Mouse (Mus musculus) layer of hippocampus, adult 9-10 months (tissue): ENCODE data around the gene Sez6l.
A peak's percentile ranks its signal among the peaks of the same experiment; 100 is the strongest.

Experiments used
- DNase-seq: peaks from one replicate; pipeline ENCODE4 v3.0.0; 2022; ENCODE audit warnings: low spot score

Gene Sez6l

DNA sequence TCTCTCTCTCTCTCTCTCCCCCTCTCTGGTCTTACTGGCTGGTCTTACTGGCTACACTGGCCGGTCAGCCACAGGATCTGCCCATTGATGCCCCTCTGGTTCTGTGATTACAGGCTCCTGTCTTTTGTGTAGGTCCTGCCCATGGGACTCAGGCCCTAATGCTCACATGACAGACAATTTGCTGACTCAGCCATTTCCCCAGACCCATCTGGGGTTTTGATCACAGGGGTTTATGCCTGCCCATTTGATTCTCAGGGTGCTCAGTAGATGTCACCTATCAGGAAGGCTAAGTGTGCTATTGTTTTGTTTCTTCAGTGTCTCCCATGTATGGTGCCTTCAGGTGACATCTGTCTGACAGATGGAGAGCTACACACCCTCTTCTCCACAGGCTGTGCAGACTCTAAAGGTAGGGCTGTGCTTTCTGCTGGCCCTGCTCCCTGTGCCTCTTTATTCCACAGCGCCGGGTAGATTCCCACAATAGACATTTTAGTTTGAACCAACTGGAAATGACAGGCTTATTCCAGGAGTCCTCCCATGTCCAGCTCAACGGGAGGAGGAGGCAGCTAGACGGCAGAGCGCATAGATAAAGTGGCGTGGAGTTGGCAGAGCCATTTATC is 80.1 kb downstream of the Sez6l start:
- DNase-seq = no peak

DNA sequence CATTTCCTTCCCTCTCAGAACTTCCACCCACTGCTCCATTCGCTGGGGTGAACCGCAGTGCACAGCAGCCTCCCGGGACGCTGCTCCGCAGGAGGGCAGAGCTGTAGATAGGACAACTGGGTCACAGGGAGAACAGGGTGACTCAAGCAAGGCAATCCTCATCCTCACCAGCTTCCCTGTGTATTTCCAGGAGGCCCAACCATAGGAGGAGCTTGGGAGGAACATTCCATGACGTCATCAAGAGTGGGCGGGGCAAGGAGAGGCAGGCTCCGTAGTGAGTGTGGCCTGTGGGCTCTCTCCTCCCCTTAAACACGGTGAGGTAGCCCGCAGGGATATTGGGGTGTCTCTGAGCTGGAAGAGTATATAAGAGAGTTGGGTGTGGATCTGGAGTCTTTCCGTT is 83.5 kb downstream of the Sez6l start:
- DNase-seq = no peak

DNA sequence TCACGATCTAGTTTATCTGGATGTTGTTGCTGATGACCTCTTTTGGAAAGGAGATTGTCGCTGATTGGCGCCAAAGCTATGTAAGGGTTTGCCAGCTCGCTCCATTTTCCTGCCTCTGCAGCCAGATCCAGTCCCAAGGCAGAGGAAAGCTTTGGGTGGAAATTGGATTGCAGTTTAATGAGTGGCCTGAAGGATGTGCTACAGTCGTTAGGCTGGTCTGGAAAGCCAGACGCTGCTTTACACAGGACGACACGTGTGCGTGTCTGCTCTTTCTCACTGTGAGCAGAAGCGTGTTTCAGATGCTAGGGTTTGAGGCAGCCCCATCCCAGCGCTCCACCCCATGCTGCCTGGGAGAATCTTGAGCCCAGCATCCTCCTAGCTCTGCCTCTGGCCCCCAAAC is 85.5 kb downstream of the Sez6l start:
- no peak for DNase-seq

DNA sequence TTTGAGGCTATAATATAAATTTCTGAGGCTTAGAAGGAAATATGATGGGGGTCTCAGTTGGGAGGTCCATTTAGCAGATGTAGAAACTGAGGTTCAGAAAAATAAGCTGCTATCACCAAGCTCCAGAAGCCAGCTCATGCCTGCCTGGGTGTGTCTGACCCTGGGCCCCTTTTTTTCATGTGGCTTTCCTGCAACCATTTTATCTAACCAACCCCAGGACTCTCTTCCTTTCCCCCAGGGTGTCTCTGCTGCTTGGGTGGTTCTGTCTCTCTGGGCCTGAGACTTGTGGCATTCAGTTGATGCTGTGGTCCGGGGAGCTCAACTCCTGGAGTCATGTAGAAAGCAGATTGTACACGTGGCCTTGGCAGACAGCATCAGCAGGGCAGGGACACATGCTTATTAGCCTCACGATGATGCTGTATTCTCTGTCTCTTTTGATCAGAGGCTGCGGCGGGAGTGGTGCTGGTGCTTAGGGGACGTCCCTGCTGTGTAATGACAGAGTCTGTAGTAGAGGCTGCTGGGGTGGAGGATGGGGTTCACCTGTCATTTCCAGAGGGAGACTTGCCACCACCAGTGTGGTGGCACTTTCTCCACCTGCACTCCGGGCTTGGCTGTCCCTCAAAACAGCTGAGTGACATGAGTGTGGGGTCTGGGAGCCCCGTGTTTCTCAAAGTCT is 88.7 kb downstream of the Sez6l start:
- DNase-seq = no peak

DNA sequence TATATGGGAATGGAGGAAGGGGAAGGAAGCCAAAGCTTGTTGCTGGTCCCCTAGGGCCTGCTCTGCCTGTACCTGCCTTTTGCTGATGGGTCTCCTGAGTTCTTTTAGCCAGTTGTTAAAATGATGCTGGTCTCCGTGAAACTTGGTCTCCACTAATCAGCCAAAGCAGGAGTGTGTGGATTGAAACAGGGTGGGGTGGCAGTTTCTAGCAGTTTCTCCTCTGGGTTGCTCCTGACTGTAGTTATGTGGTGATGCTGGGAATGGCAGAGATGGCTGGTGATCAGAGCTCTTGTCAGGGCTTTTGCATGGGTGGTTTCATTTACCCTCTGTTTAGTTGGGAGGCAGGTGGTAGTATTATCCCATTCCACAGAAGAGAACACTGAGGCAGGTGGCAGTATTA is 89.5 kb downstream of the Sez6l start:
- no peak for DNase-seq

DNA sequence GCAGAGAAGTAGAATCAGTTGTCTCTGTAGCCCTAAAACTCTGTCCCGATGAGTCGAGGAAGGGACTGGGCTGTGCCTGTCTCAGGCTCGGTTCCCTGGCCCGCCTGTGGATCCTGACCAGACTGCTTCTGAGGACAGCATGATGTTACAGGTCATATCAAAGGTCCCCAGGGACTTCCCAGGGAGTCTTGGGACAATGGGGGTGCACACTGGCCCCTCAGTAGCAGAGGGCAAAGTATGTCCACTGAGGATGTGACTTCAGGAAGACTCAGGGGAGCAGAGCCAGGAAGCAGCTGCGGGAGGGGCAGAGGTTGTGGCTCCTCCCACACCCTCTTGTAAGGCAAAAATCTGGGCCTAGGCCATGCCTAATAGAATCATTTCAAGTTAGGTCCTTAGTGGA is 90.6 kb downstream of the Sez6l start:
- DNase-seq = no peak

DNA sequence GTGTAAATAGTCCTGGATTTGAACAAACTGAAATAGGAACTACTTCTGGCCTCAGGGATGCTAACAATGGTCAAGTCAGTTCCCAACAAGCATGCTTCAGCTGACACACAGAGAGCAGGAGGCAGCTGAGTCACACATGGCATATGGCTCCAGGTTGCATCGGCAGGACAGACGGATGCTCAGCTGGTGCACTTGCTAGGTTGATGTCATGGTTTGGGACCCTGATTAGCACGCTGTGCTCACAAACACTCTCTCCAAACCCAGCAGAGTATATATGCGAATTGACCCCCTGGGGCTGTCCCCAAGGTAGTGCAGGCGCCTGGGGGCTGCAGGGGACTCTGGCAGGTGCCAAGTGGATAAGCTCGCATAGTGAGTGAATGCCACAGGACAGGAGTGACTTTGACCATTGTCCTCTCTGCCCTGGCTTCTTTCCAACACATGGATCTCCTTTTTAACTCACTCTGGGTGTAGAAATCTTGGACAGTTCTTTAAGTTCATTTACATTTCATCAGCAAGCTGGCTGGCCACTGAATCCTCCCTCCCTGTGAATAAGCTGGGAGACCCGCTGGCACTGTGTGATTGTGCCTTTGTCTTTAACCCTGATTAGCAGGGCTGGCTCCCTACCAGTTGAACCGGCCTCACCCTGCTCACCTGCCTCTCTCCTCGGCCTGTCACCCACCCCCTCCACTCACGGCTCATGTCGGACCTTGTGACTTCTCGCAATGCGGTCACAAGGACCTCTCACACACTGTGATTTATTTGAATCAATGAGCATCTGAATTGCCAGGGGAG is 91.9 kb downstream of the Sez6l start:
- peak; percentile 29 for DNase-seq

DNA sequence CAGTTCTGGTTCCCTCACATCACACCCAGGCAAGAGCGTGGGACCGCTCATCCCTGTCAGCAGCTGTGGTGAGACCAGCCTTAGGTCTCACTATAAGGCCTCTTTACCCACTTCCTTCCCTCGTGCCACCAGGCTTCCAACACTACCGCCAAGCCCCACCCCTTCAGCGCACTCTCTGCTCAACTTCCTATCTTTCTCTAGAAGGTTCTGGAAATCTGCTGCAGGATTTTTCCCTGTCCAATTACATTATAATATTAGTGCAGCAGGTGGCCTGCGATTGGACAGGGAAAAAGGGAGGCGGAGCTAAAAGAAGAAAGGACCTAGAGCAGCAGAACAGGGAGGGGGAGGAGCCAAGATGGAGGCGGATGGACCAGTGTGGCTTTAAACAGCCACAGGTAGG is 94.0 kb downstream of the Sez6l start:
- no peak for DNase-seq

DNA sequence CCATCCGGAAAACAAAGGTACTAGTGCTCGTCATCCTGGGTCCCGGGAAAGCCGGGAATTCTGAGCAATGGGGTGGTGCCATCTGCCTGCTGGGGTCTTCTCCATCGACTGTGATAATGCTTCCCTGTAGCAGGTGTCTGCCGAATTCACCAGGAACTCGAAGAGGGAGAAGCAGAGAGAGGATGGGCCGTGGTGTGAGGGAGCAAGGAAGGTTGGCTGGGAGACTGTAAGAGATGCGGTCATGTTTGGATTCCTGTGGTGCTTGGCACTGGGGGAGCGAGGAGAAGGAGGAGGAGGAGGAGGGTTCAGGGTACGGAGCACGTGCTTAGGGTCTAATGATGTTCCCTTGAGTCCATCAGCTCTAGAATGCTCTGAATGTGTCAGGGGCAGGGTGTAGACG is 94.4 kb downstream of the Sez6l start:
- DNase-seq = no peak

DNA sequence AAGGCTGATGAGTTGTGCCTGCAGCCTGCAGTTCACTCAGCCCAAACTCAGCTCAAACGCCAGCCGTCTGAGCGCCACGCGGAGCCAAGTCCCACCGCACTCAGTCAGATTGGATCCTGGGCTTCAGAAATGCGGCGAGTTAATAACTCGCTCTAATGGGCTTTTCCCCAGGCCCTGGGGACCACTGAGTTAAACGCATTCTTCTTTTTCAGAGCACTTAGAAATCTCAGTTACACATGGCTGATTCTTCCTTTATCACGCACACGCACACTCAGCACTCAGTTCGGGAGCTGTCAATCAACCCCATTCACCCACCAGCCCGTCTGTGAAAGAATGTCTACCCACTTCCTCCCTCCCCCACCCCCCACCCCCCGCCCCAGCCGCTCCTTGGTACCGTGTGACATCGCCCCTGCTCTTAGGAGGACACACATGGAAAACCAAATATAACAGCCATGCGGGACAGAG is 95.0 kb downstream of the Sez6l start:
- no peak for DNase-seq

DNA sequence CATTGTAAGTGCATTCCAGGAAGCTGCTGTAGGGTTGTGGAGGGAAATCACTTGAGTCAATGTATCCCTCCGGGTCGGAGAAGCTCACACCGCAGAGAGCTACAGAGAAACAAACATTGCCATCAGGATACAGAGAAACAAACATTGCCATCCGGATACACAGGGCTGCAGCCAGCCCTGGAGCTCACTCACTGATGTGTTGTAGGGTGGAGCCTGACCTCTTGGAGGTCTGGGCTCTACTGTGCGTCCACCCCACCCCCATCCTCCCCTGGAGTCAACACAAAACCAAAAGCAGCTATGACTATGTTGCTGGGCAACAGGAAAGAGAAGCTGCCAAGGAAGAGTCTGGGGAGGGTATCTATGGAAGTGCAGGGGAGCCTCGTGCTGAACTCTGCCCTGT is 103.5 kb downstream of the Sez6l start:
- DNase-seq = no peak

DNA sequence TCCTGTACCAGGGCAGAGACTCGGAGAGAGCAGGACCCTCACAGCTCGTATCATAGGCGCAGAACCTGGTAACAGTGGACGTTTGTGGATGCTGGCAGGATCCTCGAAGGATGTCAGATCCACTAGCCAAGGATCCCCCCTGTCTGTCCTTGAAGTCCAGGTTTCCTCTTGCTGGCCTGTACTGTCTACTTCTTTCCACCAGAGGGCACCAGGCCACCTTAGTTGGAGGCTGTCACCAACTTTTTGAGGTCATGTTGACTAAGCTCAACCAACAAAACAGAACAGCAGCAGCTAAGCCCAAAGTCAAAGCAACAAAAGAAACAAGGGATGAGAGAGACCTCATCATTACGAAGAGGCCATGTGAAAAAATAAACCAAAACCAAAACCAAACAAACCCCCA is 106.8 kb downstream of the Sez6l start:
- DNase-seq = no peak

DNA sequence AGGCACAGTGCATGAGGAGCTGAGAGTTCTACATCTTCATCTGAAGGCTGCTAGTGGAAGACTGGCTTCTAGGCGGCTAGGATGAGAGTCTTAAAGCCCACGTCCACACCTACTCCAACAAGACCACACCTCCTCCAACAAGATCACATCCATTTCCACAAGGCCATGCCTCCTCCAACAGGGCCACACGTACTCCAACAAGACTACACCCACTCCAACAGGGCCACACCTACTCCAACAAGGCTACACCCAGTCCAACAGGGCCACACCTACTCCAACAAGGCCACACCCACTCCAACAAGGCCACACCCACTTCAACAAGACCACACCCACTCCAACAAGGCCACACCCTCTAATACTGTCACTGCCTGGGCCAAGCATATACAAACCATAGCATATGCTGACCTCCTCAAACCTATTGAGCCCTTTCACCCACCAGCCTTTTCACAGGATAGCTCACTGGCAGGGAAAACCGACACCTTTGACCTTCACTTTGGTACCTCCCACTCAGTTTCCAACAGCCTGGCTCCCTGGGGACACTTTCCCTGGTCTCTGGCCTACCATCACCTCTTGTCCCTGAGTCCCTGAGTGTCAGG is 107.9 kb downstream of the Sez6l start:
- DNase-seq = no peak

DNA sequence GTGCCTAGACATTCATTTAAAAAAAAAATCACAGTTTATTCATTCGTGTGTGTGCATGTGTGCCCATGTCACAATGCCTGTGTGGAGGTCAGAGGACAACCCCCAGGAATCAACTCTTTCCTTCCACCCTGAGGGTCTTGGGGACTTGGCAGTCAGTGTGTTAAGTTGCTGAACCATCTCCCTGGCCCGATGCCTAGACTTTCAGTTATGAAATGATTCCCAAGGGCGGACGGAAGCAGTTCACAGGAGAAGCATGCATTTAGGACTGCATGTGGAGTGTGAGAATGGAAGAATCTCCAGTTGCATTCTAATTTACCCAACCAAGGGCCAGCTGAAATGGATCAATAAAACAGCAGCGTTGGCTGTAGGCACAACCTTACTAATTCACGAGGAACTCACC is 110.7 kb downstream of the Sez6l start:
- no peak for DNase-seq

DNA sequence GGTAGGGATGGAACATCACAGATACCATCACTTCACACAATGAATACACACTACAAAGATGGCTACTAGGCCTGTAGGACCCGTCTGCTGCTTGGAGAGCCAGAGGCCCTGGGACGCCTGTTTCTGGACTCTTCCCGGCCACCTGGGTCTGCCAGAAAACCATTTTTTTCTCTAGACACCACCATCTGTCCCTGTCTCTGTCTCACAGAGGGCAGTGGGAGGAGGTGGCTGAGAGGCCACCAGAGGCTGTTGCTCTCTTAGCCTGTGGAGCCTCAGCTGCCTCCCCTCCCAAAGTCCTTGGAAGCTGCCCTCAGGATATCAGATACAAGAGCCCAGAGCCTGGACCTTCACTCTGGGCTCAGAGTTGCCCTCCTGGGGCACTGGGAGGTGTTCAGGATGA is 117.1 kb downstream of the Sez6l start:
- DNase-seq = no peak

DNA sequence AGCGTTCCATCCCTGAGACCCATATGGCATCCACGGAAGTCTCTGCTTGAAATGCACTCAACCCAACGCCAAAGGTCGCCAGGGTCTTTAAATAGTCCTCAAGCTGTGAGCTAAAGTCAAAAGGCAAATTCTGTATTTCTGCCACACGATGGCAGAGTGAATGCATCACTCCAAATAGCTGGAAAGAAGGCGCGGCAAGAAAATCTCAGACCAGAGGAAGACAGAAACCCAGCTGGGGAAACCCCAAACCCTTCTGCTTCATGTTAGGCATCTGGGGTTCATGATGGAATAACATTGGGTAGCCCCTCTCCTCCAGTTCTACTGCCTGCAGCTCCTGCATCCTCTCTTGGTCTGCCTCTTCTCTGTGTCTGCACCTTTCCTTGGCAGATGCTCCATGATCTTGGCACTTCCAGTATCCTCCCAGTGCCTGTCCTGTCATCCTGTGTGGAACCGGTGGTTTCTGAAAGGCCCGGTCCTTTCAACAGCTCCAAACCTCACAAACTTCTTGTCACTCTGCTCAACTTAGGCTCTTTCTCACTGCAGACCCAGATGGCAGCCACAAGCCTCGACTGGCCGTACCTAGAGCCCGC is 121.9 kb downstream of the Sez6l start:
- no peak for DNase-seq

DNA sequence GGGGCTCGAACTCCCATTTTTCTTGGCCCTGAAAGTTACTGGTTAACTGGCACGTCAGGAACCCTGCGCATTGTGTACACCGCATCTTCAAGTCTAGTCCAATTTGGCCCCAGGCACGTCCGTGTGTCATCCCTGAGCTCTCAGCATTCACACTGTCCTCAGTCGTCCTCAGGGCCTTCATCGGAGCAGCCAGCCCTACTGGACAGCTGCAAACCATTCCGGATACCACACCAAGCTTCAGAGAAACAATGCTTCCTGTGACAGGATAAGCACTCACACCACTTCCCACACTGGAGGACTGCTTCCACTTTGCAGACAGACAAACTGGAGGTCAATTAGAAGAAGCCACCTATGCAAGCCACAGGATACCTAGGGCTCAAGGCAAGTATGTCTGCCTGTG is 123.9 kb downstream of the Sez6l start:
- no peak for DNase-seq

DNA sequence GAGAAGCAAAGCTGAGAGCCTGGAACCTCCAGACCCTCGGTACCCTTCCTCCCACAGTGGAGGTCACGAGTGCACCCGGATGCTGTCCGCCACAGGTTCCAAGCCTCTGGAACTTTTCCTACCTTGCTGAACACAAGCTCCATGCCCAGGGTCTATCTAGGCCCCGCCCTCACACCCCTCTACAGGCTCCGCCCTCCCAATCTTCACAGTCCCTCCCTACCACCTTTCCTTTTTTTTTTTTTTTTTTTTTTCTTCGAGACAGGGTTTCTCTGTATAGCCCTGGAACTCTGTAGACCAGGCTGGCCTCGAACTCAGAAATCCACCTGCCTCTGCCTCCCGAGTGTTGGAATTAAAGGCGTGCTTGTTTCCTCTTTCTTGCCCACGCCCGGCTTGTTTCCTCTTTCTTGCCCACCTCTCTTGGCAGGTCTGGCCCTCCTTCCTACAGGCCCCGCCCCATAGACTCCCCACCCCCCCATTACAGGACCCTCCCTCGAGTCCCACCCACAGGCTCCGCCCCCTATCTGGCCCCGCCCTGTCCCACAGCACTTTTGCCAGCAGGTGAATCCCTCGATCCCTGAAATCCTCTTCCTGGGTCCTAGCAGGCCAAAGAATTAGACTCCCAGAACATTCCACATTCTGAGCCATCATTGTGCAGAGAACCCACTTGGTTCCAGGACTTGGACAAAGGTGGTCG is 128.1 kb downstream of the Sez6l start, which contains the start of gene Gm6588:
TSS of gene Gm6588 (plus strand) at position 680 of the 694 bp plus-strand sequence.
- DNase-seq = no peak

DNA sequence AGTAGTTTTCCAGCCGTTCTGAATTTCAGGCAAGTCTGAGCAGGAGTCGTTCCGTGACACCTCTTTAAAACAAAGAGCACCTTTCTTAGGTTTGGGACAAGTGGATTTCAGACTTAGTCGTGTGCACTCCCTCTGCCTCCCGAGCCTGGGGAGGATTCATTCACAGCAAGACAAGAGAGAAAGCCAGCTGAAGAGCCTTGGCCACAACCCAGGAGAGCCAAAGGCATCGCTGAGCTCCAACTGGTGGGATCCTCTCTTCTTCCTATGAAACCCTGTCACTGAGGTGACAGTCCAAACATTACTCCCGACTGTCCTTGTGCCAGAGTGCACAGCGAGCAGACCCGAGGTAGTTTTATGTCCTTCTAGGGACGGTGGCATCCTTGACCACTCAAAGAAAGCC is 138.4 kb downstream of the Sez6l start:
- DNase-seq = no peak

DNA sequence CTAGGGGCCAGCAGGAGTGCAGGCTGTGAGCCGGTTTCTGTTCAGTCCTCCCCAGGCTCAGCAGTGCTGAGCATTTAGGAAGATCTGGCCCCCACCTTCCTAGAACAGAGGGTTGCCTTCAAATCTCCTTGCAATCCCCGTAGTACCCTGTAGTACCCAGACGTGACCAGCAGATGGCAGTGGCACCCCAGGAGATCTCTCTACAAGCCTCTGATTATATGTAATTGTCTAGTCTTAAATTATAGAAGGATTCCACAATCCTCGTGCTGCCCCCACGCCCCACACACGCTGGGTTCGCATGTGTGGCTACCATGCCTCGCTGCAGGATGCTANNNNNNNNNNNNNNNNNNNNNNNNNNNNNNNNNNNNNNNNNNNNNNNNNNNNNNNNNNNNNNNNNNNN is 144.0 kb downstream of the Sez6l start:
- peak; percentile 89 for DNase-seq

DNA sequence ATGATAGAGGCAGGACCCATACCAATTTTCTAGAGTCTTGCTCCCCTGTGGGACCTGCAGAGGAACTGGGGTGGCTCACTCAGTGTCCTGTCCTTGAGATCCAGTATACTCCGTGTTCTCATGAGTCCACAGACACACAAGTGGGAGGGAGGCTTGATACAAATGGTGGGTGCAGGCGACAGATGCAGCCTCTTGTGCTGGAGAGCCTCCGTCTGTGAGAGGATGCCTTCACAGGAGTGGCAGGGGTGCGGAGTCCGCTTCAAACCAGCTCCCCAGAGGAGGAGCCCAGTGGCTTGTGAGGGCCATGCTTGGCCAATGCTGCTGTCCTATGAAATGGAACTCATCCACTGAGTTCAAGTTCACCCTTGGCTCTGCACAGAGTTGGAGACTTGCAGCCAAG is 145.0 kb downstream of the Sez6l start:
- no peak for DNase-seq
